Mouse (Mus musculus) 3134 (cell line): Measurements from ENCODE around the gene Smndc1.
"Not testable (repeated sequence)": the region's sequence is repeated elsewhere in the genome, so short reads cannot be mapped to it uniquely, and the experiment has no call there.

Experiments
- DNase-seq: peaks from one replicate; pipeline ENCODE4 v3.0.0-alpha.2; 2011; ENCODE audit warnings: low spot score; ENCODE audit not compliant: insufficient read length; ENCODE audit errors: extremely low read depth

Gene Smndc1

DNA sequence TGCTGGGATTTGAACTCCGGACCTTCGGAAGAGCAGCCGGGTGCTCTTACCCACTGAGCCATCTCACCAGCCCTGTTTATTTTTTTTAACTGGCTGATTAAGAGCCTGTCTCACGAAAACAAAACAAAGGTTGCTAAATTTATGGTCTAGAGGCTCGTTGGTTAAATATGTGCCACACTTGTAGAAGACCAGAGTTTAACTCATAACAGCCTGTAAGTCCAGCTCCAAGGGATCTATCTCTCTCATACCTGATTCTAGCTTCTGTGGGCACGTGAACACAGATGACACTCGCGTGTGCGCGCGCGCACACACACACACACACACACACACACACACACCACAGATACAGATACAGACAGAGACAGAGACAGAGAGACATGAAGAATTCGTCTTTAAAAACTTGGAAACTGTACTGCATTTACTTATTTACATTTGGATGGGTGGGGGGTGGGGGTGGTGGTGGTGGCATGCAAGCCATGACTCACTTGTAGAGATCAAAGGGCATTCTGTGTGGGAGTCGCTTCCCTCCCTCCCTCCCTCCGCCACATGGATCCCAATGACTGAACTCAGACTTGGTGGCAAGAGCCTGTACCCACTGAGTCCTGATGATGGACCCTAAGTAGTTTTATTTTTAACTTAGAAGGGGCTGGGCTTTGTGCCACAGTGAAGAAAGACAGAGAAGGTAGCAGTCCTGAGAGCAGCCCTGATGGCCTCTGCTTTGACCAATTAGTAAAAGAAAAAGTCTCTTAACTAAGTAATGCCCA lies 23.4 kb upstream of the Smndc1 start:
- DNase-seq, result peak; percentile 43

DNA sequence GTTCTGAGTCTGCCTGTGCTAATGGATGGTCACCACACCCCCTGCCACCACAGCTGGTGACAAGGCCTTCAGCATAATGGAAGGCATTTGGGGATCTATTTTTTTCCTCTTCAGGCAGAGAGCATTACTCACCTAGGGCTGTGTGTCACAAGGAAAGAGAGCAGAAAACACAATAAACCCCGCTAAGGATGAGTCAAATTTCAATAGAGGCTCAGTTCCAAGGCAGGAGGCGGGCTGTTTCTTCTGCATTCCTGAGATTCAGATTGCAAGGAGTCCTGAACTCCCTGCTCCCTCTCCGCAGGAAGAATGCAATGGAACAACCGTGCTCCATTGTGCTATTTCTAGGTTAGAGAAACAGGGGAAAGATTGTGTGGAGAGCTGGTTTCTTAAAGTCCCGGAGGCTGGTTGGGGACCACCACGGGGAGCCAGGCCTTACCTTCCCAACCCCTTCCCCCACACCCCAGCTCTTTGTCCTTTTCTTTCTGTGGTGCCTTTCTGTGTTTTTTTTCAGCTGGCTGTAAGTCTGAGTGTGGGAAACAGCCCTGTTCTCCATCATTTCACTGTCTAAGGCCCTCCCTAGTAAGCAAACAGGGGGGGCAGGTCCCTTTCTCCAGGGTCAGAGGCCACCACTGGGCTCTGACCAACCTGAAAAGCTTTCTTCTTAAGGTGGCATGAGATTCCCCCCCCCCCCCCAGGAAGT lies 21.9 kb upstream of the Smndc1 start:
- DNase-seq, result peak; percentile 75

DNA sequence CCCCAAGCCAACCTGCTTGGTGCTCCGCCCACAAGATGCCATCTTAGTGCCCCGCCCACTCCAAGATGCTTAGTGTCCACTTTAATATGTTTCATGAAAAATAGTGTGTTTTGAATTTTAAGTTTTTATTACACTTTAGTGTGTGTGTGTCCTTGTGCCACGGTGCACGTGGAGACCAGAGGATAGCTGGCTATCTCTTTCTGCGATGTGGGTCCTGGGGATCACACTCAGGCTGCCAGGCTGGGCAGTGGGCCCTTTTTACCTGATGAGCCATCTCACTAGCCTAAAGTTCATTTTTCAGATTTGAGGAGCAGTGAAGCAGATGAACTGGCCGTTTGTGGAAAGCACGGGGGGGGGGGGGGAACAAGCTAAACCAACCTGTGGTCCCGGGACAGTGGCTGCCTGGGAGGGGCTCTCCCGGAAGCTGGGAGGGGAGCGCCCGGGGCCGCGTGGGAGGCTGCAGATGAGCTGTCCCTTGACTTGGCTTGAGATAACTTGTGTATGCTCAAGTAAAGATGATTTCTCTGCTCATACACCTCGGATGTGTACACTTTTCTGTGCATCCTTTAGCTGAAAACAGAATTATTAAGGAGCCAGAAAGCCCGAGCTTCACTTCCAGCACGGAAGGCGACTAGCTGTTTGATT lies 19.4 kb upstream of the Smndc1 start:
- DNase-seq, result no peak

DNA sequence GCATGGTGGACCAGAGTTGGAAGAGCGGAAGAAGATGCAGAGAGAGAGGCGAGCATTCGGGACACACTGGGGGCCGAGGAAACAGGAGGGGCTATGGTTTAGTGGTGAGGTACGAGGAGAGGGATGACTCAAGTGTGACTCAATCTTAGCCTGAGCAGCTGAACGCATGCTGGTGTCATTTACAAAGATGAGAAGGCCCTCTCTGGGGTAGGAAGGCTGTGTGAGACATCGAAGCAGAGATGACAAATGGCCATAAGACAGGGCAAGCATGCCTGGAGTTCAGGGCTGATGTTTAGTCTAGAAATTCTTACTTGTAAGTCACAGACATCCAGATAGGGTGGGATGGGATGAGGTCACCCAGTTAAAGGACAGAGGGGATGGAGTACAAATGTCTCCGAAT lies 18.0 kb upstream of the Smndc1 start:
- DNase-seq, result peak; percentile 68

DNA sequence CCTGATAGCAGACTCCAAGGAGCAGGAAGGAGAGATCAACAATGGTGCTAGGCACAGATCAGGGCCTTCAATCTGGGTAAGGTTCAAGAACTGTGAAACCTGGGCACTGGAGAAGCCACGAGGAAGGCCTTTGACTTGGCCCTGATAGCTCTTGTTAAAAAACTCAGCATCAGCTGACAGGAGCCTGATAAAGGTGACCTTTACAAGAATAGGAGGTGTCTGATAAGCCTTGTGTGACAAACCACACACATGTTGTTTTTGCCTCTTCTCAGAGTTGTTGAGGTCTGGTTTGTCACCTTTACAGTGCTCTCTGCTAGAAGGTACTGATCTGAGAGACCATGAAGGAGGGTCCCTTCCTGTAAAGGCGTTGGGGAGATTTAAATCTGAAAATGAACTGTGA lies 17.0 kb upstream of the Smndc1 start:
- DNase-seq, result no peak

DNA sequence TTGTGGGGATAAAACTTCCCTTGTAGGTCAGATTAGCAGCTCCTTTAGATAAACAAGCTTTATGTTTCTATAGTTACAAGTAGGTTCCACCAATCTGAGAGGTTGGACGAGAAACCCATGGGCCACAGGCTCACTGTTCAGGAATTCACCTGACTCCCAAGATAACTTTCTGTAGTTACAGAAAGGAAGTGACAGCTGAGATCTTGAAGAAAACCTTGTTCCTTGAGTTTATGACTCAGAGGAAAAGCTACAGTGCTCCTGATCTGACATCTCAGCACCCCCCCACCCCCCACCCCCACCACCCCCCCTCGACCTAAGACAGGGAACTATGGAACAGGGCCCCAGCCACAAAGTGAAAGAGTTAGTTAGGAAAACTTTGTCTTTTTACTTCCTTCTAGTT lies 15.4 kb upstream of the Smndc1 start:
- no peak for DNase-seq

DNA sequence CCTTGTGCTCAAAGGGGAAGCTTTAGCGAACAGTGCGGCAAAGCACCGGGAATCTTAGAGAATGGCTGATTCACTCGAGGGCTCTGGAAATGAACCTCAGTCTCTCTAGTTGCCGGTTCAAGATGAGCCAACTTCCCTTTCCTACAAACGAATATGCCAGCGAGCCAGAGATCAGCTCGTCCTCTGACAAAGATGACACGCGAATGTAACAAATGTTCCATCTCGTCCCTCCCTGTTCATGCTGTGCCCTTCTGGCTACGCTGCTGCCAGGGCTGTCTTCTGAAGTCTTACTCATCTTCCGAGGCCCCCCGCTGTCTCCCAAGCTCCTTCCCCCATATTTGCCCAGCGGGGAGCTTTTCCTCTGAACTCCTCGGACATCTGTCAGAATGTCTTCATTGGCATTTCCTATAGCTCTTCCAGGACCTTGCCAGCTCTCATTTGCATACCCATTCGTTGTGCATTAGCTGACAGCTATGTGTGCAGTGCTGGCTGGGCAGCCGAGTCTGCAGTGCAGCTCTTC lies 14.5 kb upstream of the Smndc1 start:
- DNase-seq, result no peak

DNA sequence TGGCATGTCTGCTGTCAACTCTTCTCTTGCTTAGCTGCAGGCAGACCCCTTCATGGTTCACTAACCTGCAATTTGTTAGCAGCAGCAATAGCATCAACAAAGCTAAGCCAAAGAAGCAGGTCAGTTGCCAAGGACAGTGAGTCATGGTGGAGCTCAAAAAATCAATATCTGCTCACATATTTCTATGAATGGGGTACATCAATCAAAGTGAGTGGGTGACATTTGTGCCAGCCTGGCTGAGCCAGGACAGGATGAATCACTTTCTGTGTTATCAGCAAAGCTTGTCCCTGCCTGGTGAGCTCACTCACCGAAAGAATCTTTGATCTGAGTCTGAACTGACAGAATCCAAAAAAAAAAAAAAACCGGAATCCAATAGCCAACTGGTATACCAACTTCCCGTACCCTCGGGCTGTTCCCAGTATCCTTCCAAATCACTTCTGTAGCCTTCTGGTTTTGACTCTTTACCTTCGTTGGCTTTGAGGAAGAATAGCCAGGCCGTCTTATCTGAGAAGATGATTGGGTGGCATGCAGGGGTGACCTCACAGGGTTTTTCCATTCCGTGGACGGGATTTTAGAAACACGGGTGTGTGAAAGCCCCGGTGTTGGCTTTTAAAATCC lies 13.9 kb upstream of the Smndc1 start:
- DNase-seq, result no peak

DNA sequence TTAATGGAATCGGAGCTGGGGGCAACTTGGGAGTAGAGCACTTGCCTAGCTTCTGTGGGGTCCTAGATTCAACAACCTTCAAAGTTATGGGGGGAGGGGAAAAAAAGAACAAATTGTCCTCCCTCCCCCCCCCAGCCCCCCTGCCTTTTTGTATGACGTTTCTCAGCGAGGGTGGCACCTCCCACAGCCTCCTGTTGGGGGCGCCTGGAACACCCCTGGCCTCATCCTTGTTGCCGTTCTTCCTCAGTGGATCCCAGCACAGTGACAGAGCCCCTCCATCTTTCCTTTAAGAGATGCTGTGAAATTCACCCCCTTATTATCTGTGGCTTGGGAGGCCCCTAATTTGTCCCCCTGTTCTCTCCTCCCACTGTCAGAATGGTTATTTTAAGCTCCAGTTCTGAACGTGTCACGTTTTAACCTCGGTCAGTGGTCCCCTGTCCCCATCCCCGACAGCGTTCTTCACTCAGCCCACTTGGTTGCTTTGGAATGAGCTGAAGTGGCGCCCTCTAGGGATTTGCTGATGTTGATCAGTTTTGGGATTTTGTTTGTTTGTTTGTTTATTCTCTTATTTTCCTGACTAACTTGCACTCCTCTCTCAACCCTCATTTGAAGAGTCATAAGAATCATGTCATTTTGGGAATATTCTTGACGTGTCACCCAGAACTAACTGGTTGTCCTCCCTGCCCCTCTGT lies 12.5 kb upstream of the Smndc1 start:
- no peak for DNase-seq

DNA sequence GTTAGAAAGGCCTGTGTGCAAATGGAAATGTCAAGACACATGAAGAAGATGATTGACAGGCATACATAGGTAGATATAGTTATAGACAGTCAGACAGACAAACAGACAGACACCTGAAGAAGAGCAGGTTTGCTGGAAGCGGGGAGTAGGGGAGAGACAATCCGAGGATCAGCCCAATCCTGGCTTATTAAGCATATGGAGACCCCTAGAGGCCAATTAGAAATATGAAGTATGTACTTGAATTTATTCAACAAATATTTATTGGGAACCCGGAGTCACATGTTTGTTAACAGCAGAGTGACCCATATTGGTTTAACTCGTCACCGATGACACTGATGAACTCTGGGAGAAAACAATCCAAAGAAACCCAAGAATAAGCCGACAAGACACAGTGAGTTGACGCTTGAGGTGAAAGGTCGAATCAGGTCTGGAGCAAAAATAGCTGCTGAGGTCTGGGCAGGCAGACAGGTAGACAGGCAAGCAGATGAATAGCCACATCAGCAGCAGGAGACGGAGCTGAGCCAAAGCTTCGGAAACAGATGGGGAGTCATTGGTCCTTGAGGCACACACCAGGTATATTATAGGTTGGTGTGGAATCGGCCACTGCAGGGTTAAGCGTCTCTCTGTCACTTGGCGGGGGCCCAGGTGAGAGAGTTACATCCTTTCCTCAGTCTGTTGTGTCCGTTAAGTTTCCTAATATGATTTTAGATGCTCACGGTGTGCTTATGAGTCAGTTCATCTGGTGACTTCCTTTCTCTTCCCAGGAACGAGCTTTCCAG lies 10.1 kb upstream of the Smndc1 start:
- no peak for DNase-seq

DNA sequence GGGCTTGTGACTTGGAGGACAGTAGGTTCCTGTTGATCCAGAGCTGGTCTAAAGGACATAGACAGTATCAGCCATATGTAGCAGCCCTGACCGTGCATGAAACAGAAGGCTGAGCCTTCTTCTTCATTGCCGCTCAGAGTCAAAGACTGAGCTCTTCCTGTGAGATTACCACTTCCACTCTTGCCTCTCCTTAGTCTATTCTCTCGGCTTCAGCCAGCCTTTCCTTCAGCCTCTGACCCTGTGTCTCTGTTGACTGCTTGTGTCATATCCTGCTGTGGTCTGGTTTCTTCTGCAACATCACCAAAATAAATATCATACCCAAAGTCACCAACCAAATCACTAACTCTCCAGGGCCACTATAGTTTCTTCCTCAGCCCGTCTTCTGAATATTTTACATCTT lies 8.8 kb upstream of the Smndc1 start:
- no peak for DNase-seq

DNA sequence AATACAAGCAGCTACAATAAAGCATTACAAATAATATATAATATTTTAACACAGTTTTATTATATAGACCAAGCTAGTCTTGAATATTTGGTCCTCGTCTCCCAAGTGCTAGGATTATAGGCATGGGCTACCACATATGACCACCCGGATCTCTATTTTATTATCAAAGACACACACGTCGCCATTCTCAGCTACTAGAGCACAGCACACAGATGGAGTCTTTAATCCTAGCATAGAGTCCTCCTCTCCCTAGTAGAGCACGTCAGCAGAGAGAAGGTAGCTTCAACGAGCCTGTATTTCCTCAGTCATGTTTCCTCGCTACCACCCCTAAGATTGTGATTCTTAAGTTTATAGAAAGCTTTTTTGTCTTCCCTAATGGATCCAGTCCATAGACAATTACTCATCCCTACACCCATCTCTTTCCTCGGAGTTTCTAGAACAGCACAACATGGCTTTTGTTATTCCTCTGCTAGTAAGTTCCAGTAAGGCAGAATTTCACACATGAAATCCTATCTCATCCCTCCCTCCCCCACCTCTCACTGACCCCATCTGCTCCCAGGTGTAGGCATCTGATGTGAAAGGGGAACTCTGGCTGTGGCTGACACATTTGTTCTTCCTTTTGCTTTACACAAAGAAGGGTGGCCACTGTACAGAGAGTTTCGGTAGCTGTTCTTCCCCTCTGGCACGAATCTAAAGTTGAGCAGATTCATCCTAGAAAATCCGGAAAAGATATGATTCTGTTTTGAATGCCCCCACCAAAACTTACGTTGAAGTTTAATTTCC lies 7.3 kb upstream of the Smndc1 start:
- DNase-seq, result no peak

DNA sequence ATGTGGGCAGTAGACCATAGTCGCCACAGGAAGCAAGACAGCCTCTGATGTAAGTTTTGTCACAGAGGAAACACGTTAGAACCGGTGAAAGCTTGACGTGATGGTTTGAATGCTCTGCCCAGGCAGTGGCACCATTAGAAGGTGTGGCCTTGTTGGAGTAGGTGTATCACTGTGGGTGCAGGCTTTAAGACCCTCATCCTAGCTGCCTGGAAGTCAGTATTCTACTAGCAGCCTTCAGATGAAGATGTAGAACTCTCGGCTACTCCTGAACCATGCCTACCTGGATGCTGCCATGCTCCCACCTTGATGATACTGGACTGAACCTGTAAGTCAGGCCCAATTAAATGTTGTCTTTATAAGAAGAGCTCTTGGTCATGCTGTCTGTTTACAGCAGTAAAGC lies 5.4 kb upstream of the Smndc1 start:
- DNase-seq, result not testable (repeated sequence)

DNA sequence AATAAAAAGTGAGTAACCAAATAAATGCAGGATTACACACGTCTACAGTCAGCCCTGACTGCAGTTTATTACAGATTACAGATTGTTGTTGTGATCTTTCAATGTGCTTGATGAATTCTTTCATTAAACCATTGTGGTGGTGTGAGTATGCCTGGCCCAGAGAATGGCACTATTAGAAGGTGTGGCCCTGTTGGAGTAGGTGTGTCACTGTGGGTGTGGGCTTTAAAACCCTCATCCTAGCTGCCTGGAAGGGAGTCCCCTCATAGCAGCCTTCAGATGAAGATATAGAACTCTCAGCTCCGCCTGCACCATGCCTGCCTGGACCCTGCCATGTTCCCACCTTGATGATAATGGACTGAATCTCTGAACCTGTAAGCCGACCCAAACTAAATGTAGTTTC lies 4.6 kb upstream of the Smndc1 start:
- not testable (repeated sequence) for DNase-seq

DNA sequence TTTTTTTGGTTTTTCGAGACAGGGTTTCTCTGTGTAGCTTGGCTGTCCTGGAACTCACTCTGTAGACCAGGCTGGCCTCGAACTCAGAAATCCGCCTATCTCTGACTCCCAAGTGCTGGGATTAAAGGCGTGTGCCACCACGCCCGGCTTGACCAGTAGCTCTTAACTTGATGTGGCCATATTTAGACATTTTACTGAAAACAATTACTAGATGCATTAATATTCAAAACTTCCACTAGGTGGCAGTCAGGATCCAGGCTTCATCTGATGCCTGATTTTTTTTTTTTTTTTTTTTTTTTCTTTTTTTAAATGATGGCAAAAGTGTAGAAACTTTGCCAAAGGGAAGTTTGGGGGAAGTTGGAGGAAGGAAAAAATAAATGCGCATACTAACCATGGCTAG lies 4.2 kb upstream of the Smndc1 start:
- peak; percentile 38 for DNase-seq

DNA sequence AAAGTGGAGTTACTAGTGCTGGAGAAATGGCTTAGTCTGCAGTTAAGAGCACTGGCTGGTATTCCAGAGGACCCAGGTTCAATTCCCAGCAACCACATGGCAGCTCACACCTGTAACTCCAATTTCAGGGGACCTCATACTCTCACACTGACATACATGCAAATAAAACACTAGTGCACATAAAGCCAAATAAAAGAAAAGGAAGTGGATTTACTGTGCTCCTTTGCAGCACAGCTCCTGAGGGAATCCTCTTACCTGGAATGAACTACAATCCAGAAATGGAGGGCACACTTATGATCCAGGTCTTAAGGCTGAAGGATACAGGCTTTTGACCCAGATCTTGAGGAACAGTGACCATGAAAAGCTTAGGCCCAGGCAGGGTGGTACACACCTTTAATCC lies 3.3 kb upstream of the Smndc1 start:
- no peak for DNase-seq

DNA sequence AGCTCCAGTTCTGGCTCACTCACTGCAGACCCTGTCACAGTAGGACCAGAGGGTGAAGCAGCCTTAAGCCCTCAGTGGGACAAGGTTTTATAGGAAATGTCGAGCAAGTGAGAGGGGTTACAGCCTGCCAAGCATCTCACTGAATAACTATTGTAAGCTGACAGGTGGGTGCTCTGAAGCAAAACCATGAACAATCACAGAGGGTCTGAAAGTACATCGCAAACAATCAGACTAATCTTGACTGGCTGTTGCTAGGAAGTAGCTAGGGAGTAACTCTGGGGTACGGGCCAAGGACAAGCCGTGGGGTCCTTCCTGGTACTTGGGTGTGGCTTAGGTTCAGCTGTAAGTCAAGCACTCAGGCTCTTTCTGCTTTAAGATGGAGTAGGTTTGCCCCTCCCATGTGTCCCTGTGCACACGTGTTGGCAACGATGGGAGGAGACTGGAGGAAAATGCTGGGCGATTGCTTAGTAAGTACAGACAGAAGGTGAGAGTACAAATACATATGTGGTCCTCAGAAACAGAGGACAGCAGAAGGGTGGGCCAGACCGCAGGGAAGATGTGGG lies 2.5 kb upstream of the Smndc1 start:
- no peak for DNase-seq

DNA sequence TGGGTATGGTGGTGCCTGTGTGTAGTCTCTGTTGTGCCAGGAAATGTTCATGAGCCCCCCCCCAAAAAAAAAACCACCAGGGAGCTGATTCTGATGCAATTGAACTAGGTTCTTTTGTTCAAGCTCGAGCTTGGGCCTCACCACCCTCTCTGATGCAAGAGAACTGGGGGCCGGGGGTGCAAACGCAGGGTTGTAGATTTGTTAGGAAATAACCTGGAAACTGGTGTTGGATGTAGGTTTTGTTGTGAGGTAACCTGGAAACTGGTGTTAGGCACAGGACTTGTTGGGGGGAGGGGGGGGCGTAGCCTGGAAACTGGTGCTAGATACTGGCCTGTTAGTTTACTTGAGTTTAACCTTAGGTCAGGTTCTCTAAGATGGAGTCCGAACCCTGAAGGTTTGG lies 1.4 kb upstream of the Smndc1 start:
- no peak for DNase-seq

DNA sequence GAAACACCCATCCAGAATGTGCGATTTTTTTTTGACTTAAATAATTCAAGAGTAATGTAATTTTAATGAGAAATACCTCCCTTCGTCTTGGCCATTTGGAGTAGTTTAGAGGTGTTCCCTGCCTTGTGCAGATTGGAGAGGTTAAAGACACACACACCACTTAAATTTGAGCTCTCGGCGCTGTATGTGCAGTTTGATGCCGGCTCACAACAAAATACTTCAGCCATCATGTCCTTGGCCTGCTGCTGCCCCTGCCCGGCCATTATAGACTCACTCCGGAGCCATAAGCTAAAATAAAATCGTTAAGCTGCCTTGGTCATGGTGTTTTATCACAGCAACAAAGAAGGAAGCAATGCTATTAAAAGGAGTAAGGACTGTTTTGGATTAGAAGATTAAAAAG lies 1.0 kb upstream of the Smndc1 start:
- DNase-seq, result no peak
